Mouse (Mus musculus) embryo, embryonic 10 days (tissue): ENCODE results near the gene Elp1.

Source experiments
- DNase-seq: peaks from one replicate; pipeline ENCODE4 v3.0.0-alpha.2; 2015; ENCODE audit warnings: low spot score

Gene Elp1

DNA sequence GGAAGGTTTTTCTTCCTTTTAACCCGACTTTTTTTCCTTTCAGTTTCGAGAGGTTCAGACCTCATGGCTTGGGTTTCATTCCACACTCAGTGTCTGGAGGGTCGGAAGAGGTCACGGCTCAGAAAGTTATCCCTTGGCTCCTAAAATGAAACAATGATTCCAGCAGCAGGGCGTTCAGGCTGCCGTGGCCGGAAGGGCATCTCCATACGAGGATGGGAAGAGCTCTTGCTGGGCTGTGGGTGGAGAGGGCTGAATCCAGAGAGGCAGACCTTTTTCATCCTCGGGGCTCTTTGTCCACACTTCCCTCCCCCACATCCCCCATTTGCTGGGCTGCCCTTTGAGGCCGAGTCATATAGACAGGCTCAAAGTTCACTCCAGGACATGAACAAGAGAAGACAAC is 99.9 kb downstream of the Elp1 start:
- DNase-seq: peak; percentile 69
